Mouse (Mus musculus): ENCODE data around the gene Pigw.
"Not testable (repeated sequence)": the region's sequence is repeated elsewhere in the genome, so short reads cannot be mapped to it uniquely, and the experiment has no call there.

Pigw gene

DNA sequence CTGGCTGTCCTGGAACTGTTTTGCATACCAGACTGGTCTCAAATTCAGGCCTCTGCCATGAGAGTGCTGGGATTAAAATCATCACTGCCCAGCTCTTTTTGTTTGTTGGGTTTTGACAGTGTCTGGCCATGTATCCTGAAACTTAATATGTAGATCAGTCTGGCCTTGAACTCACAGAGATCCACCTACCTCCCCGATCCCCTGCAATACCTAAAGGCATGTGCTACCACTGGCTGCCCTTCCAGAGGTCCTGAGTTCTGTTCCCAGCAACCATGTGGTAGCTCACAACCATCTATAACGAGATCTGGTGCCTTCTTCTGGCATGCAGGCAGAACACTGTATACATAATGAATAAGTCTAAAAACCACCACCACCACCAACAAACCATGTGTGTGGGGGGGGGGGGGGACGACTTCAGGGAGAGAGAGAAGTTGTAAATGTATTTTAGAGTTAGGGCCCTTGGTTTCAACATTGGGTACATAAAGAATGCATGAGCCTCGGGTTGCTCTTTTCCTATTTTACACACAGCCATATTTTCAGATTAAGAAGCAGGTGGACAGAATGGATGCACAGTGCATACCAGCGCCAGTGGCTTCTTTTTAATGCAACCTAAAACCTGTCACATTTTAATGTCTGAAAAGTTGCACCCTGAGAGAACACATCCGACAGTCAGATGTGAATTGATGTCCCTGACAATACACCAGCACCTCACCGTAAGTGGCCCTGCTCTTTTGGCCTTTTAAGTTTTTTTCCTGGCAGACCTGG lies 896 bp downstream of the Pigw start:
- peak; percentile 3 for DNase-seq (ENCODE audit: low spot score)

GRCm38 (mm10) chr11:84876020-84876419 lies 4.1 kb downstream of the Pigw start:
- DNase-seq (ENCODE audit: low spot score), result not testable (repeated sequence)

DNA sequence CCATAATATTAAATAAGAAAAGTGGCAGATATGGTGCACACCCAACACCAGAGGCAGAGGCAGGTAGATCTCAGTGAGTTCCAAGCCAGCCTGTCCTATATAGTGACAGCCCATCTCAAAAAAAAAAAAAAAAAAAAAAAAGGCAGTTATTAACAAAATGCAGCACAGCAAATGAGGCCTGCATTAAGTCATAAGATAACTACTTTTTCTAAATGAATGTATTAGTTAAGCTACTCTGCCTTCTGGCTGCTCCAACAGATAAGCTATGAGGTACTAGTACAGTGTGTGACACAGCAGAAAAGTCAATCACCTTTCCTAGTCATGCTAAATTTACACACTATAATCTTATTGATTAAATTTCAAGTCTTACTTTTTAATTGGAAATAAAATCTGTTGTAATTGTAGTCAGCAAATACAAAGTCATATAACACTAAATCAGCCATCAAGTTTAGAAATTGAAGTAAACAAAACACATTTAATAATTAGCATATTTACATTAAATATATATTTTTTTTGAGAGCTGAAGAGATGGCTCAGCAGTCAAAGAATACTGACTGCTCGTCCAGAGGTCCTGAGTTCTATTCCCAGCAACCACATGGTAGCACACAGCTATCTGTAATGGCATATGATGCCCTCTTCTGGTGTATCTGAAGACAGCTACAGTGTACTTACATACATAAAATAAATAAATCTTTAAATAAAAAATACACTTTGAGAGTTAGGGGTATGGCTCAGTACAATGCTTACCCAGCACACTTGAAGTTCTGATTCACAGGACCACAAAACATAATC lies 6.8 kb downstream of the Pigw start:
- DNase-seq (ENCODE audit: low spot score), result no peak

- DNase-seq (ENCODE audit: low spot score), result no peak
Measured at GRCm38 (mm10) chr11:84871548-84872069, 8.5 kb downstream of the Pigw start.

DNA sequence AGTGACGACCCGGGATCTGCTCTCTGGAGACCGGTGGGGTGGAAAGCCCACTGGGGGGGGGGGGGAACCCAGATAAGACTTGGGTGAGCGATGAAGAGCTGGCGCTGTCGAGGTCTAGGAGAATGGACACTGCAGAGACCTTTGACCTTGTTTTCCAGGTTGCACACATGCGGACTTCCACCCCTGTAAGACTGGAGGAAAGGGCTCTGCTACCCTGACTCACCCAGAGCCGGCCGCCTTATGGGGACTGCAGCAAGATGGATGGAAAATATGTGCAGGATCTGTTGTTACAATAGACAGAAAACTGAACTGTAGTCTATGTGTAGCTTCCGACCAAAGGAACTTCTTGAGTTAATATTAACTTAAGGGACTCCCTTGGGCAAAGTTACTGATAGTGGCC lies 9.0 kb downstream of the Pigw start:
- peak; percentile 70 for DNase-seq (ENCODE audit: low spot score)

- peak; percentile 91 for DNase-seq (ENCODE audit: low spot score)
Measured at GRCm38 (mm10) chr11:84870337-84871043, 9.6 kb downstream of the Pigw start, which contains the start of gene Ggnbp2. Ggnbp2 (minus strand) TSS chr11:84870817.

GRCm38 (mm10) chr11:84869537-84870232 lies 10.4 kb downstream of the Pigw start:
- DNase-seq (ENCODE audit: low spot score), result peak; percentile 96

DNA sequence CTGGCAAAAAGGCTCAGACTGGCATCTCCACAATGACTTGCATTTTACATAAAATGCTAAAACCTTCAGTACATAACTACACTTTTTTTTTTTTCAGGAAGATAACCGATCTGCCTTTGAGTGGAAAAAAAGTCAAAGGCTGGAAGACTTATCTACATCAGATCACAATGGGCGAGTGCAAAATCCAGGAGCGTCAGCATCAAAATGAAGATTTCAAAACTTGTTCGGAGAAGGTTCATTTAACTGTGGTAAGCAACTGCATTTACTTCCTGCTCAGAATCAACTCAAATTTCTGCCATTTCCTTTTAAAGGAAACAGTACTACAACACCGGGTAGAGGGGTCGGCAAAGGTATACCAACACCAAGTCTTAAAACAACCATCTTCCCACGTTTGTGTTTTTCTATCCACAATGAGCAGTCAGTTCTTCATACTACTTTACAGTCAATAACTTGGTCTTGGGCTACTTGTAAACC lies 11.3 kb downstream of the Pigw start:
- DNase-seq (ENCODE audit: low spot score), result no peak

- no peak for DNase-seq (ENCODE audit: low spot score)
Measured at GRCm38 (mm10) chr11:84867586-84867985, 12.5 kb downstream of the Pigw start.

DNA sequence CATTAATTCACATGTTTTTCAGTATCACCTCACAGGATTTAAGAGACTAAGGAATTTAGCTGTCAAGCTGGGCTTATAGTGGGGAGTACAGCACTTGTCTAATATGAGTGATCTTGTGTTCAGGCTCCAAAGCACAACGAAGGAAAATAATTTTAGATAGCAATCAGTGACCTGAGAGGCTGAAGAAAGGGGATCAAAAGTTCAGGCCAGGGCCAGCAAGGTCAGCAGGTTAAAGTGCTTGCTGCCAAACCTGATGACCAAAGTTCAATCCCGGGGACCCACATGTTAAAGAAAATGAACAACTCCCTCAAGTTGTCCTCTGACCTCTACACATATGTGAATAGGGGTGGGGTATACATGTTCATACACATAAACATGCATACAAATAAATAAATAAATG lies 14.8 kb downstream of the Pigw start:
- no peak for DNase-seq (ENCODE audit: low spot score)

- DNase-seq (ENCODE audit: low spot score), result no peak
Measured at GRCm38 (mm10) chr11:84855285-84855684, 24.8 kb downstream of the Pigw start.

DNA sequence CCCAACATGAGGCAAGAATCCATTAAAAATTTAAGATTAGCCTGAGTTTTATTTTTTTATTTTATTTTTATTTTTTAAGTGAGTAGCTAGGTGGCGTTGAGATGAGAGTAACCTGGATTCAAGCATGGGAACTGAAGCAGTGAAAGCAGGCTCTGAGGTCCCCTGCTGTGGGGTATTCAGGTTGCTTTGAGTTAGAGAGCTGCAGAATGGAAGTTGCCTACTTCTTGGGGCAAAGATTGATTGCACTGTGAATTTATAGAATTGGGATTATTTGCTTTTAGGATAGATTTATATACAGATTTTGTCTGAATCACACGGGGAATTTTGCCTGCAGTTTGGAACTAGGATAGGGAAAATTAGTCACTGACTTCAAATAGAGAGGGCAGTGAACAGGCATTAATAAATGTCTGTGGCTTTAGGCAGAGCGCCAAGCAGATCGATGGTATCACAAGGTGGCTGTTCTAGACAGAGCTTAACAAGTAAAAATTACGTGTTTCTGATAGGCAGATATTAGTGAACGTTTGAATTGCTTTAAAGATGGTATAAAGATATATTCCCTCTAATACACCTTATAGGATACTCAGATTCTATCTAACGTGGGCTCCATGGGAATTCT lies 32.5 kb downstream of the Pigw start:
- no peak for DNase-seq (ENCODE audit: low spot score)

- no peak for DNase-seq (ENCODE audit: low spot score)
Measured at GRCm38 (mm10) chr11:84846741-84847474, 33.2 kb downstream of the Pigw start.

DNA sequence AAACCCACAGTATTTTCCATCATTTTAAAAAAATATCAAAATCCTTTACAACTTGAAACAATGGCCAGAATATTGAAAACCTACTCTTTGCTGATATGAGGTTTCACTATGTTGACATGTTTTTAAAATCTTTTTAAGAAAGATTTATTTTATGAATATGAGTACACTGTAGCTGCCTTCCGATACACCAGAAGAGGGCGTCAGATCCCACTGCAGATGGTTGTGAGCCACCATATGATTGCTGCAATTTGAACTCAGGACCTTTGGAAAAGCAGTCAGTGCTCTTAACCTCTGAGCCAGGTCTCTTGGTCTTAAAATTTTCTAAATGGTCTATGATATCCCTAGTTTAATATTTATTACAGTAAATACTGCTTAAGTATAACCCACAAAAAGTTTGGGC lies 40.8 kb downstream of the Pigw start:
- no peak for DNase-seq (ENCODE audit: low spot score)

- not testable (repeated sequence) for DNase-seq (ENCODE audit: low spot score)
Measured at GRCm38 (mm10) chr11:84829495-84829894, 50.6 kb downstream of the Pigw start.

DNA sequence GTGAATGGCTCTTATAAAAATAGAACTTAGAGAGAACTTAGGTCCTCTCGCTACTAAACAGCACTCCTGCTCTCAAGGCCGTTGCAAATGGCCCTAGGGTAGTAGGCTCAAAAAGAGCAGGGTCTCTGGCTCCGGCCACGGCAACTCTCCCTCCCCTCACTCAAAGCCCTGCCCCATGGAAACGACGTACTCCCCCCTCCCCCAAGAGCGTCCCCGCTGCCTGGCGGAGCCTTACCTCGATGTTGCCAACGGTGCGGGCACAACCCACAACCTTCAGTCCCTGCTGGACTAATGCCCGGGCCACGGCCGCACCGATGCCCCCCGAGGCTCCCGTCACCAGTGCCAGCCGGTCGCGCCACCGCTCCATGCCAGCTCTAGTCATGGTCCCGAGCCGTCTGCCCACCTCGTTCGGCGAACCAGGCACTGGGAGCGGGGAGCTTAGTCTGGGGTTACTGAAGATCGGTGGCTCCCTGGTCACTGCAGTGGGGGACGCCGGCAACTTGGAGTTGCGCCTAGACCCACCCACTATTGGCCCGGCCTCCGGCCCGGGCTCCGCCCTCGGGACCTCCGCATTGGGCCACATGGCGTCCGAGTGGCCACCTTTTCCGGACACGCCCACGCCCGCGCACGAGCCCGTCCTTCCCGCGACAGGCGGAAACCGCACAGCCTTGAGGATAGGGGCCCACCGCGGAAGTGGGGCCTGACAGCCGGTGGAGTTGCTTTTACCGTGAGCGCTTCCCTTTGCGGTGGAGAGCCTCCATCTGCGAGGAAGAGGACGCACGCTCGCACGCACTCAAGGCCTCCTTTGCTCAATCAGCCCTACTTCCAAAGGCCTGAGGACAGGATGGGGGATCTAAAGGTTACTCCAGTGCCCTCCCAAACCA lies 51.3 kb downstream of the Pigw start, which contains the start of gene Dhrs11:
Gene Dhrs11, minus strand, starts transcription at position 479 of the 884 bp plus-strand sequence.
- DNase-seq (ENCODE audit: low spot score), result peak; percentile 84

GRCm38 (mm10) chr11:84827901-84828503 lies 52.1 kb downstream of the Pigw start:
- DNase-seq (ENCODE audit: low spot score), result no peak

DNA sequence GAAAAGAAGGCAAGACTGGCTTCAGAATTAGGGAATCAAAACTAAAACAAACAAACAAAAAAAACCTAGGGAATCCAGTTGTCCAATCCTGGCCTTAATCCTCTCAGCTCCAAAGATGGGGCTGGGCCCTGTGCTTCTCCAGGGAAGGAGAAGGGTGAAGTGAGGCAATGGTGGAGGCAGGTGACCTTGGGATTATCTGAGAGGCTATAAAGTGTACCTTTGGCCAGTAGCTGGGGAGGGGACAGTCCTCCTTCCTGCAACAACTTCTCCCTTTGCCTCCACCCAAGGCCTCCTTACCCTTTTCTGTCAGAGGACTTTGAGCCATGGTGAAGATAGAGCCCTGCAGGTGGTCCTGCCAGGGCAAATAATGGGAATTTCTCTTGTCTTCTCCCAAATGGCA lies 52.6 kb downstream of the Pigw start:
- DNase-seq (ENCODE audit: low spot score), result no peak
